Mouse (Mus musculus): Measurements from ENCODE around the gene Awat2. TPM values are rescaled to one million over a fixed set of nuclear protein-coding genes. Genes with fewer than 3 reads are reported as not detected.

Gene Awat2
- total and polyA plus RNA-seq, 3 experiments = 0.82 to 2.0 TPM; not detected in 1

GRCm38 (mm10) chrX:100443532-100443931 is 1.0 kb upstream of the Awat2 start:
- Histone ChIP-seq H3K9me3 (replicated peaks) (no peaks in the 10 kb centered on the region), H3K36me3 (replicated peaks) (no peaks in the 10 kb centered on the region), H3K4me3 (ENCODE audit: low read depth, low read length) (no peak overlapping the region), H3K27me3 (ENCODE audit: insufficient read depth, low read length) (no peaks in the 10 kb centered on the region), H3K4me1 (ENCODE audit: insufficient read depth, low read depth, low read length) (no peaks in the 10 kb centered on the region)
- ATAC-seq (ENCODE audit: extremely low read depth, insufficient number of reproducible peaks, low FRiP score, poor library complexity, severe bottlenecking) (no peak), DNase-seq (ENCODE audit: low spot score) (no peak)
- TF ChIP-seq CTCF (IDR thresholded peaks at IDR 0.05; ENCODE audit: low read depth, low read length) (no peak), TAL1 (conservative IDR thresholded peaks at IDR 0.05; ENCODE audit: low read depth, low read length) (no peak), GATA2 (IDR thresholded peaks at IDR 0.05; ENCODE audit: borderline replicate concordance, low read depth, low read length) (no peak), GATA1 (IDR thresholded peaks at IDR 0.05; ENCODE audit: borderline replicate concordance, low read length) (no peak), POLR2AphosphoS5 (IDR thresholded peaks at IDR 0.05; ENCODE audit: insufficient replicate concordance, low read depth, low read length) (no peak)

GRCm38 (mm10) chrX:100432311-100432710 is 10.2 kb downstream of the Awat2 start:
- Histone ChIP-seq H3K4me3 (ENCODE audit: low read depth, low read length) (no peak overlapping the region), H3K9me3 (replicated peaks) (no peaks in the 10 kb centered on the region), H3K4me1 (ENCODE audit: insufficient read depth, low read depth, low read length) (no peaks in the 10 kb centered on the region), H3K36me3 (replicated peaks) (no peaks in the 10 kb centered on the region), H3K27me3 (ENCODE audit: insufficient read depth, low read length) (no peaks in the 10 kb centered on the region)
- TF ChIP-seq POLR2AphosphoS5 (IDR thresholded peaks at IDR 0.05; ENCODE audit: insufficient replicate concordance, low read depth, low read length) (no peak), TAL1 (conservative IDR thresholded peaks at IDR 0.05; ENCODE audit: low read depth, low read length) (no peak)
- ATAC-seq (ENCODE audit: extremely low read depth, insufficient number of reproducible peaks, low FRiP score, poor library complexity, severe bottlenecking) (no peak), DNase-seq (ENCODE audit: low spot score) (no peak)

DNA sequence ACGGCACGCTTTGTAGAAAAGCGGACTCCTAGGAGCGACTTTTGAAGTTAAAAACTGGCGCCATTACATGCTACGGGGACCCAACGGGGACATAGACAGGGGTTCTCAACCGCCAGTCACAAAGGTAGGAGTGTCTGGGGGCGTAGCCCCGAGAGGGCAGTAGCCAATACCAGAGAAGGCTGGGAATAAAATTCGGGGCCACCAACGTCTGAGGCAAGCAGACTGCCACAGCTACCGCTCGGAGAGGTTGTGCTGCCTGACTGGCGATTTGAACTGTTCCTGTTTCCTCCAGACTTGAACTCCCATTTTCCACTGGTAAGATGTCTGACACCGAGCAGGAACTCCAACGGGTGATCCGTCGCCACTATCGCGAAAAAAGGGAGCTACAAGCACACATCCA is 13.8 kb downstream of the Awat2 start, which contains the start of gene Otud6a:
Gene Otud6a, plus strand, starts transcription at position 321 of the 400 bp plus-strand sequence.
- DNase-seq (ENCODE audit: low spot score) = no peak
- H3K27me3 ChIP-seq (ENCODE audit: insufficient read depth, low read length) = no peaks in the 10 kb centered on the region
- H3K36me3 ChIP-seq (replicated peaks) = no peaks in the 10 kb centered on the region
- no peaks in the 10 kb centered on the region for H3K4me1 ChIP-seq (ENCODE audit: insufficient read depth, low read depth, low read length)
- no peak within 1 kb of the TSS for H3K4me3 ChIP-seq (ENCODE audit: low read depth, low read length)
- no peak for TF ChIP-seq CTCF (IDR thresholded peaks at IDR 0.05; ENCODE audit: low read depth, low read length)
- no peak for TF ChIP-seq POLR2AphosphoS5 (IDR thresholded peaks at IDR 0.05; ENCODE audit: insufficient replicate concordance, low read depth, low read length)
- TF ChIP-seq GATA1 (IDR thresholded peaks at IDR 0.05; ENCODE audit: borderline replicate concordance, low read length) = no peak
- H3K9me3 ChIP-seq (replicated peaks) = no peaks in the 10 kb centered on the region
- ATAC-seq (ENCODE audit: extremely low read depth, insufficient number of reproducible peaks, low FRiP score, poor library complexity, severe bottlenecking) = no peak

GRCm38 (mm10) chrX:100409245-100409644 is 33.3 kb downstream of the Awat2 start:
- Histone ChIP-seq H3K27me3 (ENCODE audit: insufficient read depth, low read length) (no peaks in the 10 kb centered on the region), H3K4me3 (ENCODE audit: low read depth, low read length) (no peak overlapping the region), H3K9me3 (replicated peaks) (no peaks in the 10 kb centered on the region), H3K36me3 (replicated peaks) (no peaks in the 10 kb centered on the region), H3K4me1 (ENCODE audit: insufficient read depth, low read depth, low read length) (no peaks in the 10 kb centered on the region)
- ATAC-seq (ENCODE audit: extremely low read depth, insufficient number of reproducible peaks, low FRiP score, poor library complexity, severe bottlenecking) (no peak), DNase-seq (ENCODE audit: low spot score) (no peak)
- no peak for TF ChIP-seq TAL1 (conservative IDR thresholded peaks at IDR 0.05; ENCODE audit: low read depth, low read length)
- no peak for TF ChIP-seq GATA2 (IDR thresholded peaks at IDR 0.05; ENCODE audit: borderline replicate concordance, low read depth, low read length)
- no peak for TF ChIP-seq CTCF (IDR thresholded peaks at IDR 0.05; ENCODE audit: low read depth, low read length)
- no peak for TF ChIP-seq POLR2AphosphoS5 (IDR thresholded peaks at IDR 0.05; ENCODE audit: insufficient replicate concordance, low read depth, low read length)
- TF ChIP-seq GATA1 (IDR thresholded peaks at IDR 0.05; ENCODE audit: borderline replicate concordance, low read length) = no peak

DNA sequence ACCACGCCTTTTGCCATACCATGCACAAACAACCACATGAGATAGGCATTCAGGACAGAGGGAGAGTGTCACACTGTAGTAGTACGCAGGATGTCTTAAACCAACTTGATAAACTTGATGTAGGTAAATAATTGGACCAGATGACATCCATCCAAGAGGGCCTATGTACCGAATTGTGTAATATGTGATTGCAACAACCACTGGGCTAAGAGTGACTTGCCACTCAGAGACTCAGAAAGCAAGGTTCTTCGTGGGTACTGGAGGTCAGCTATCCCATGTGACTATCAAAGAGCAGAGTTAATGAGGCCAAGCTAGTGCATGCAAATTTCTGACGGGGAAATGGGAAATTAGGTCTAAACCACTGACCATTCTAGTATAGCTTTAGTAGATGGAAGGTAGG is 40.9 kb downstream of the Awat2 start:
- DNase-seq (ENCODE audit: low spot score) (no peak), ATAC-seq (ENCODE audit: extremely low read depth, insufficient number of reproducible peaks, low FRiP score, poor library complexity, severe bottlenecking) (no peak)
- H3K9me3 ChIP-seq (replicated peaks) = no peaks in the 10 kb centered on the region
- no peaks in the 10 kb centered on the region for H3K27me3 ChIP-seq (ENCODE audit: insufficient read depth, low read length)
- no peaks in the 10 kb centered on the region for H3K4me1 ChIP-seq (ENCODE audit: insufficient read depth, low read depth, low read length)
- TF ChIP-seq GATA1 (IDR thresholded peaks at IDR 0.05; ENCODE audit: borderline replicate concordance, low read length) = no peak
- no peak for TF ChIP-seq GATA2 (IDR thresholded peaks at IDR 0.05; ENCODE audit: borderline replicate concordance, low read depth, low read length)
- no peak for TF ChIP-seq POLR2AphosphoS5 (IDR thresholded peaks at IDR 0.05; ENCODE audit: insufficient replicate concordance, low read depth, low read length)
- TF ChIP-seq TAL1 (conservative IDR thresholded peaks at IDR 0.05; ENCODE audit: low read depth, low read length) = no peak
- no peak for TF ChIP-seq CTCF (IDR thresholded peaks at IDR 0.05; ENCODE audit: low read depth, low read length)
- H3K36me3 ChIP-seq (replicated peaks) = no peaks in the 10 kb centered on the region
- H3K4me3 ChIP-seq (ENCODE audit: low read depth, low read length) = no peak overlapping the region

GRCm38 (mm10) chrX:100400900-100401299 is 41.6 kb downstream of the Awat2 start:
- H3K36me3 ChIP-seq (replicated peaks) = no peaks in the 10 kb centered on the region
- no peak overlapping the region for H3K4me3 ChIP-seq (ENCODE audit: low read depth, low read length)
- ATAC-seq (ENCODE audit: extremely low read depth, insufficient number of reproducible peaks, low FRiP score, poor library complexity, severe bottlenecking) = no peak
- H3K27me3 ChIP-seq (ENCODE audit: insufficient read depth, low read length) = no peaks in the 10 kb centered on the region
- no peak for TF ChIP-seq POLR2AphosphoS5 (IDR thresholded peaks at IDR 0.05; ENCODE audit: insufficient replicate concordance, low read depth, low read length)
- TF ChIP-seq CTCF (IDR thresholded peaks at IDR 0.05; ENCODE audit: low read depth, low read length) = no peak
- no peak for TF ChIP-seq TAL1 (conservative IDR thresholded peaks at IDR 0.05; ENCODE audit: low read depth, low read length)
- no peak for TF ChIP-seq GATA1 (IDR thresholded peaks at IDR 0.05; ENCODE audit: borderline replicate concordance, low read length)
- TF ChIP-seq GATA2 (IDR thresholded peaks at IDR 0.05; ENCODE audit: borderline replicate concordance, low read depth, low read length) = no peak
- no peaks in the 10 kb centered on the region for H3K9me3 ChIP-seq (replicated peaks)
- H3K4me1 ChIP-seq (ENCODE audit: insufficient read depth, low read depth, low read length) = no peaks in the 10 kb centered on the region
- no peak for DNase-seq (ENCODE audit: low spot score)

DNA sequence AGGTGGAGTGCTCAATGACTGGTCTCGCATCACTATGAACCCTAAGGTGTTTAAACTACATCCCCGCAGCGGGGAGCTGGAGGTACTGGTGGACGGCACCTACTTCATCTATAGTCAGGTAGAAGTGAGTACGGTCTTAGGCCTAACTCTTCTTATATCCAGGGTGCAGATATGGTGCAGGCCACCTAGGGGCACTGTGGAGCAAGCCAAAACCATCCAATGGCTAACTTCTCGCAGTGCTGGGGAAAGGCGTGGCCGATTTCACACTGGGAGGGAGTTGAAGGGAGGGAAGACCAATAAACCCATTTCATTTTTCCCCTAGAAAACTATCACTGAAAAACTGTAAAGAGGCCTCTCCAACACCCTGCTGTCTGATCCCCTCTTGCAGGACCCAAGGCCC is 47.5 kb downstream of the Awat2 start:
- ATAC-seq (ENCODE audit: extremely low read depth, insufficient number of reproducible peaks, low FRiP score, poor library complexity, severe bottlenecking) (peak; percentile 40; the same call in 1 of the 2 replicates), DNase-seq (ENCODE audit: low spot score) (peak; percentile 3)
- TF ChIP-seq GATA1 (IDR thresholded peaks at IDR 0.05; ENCODE audit: borderline replicate concordance, low read length) (no peak), CTCF (IDR thresholded peaks at IDR 0.05; ENCODE audit: low read depth, low read length) (peak; percentile 19; the same call in 1 of the 2 replicates), GATA2 (IDR thresholded peaks at IDR 0.05; ENCODE audit: borderline replicate concordance, low read depth, low read length) (no peak), POLR2AphosphoS5 (IDR thresholded peaks at IDR 0.05; ENCODE audit: insufficient replicate concordance, low read depth, low read length) (no peak)
- H3K9me3 ChIP-seq (replicated peaks) = no peaks in the 10 kb centered on the region
- H3K4me1 ChIP-seq (ENCODE audit: insufficient read depth, low read depth, low read length) = no peaks in the 10 kb centered on the region
- no peak overlapping the region for H3K4me3 ChIP-seq (ENCODE audit: low read depth, low read length)
- H3K27me3 ChIP-seq (ENCODE audit: insufficient read depth, low read length) = no peaks in the 10 kb centered on the region
- no peaks in the 10 kb centered on the region for H3K36me3 ChIP-seq (replicated peaks)
